Mouse (Mus musculus): ENCODE measurements around the gene Ctr9. TPM values are rescaled to one million over a fixed set of nuclear protein-coding genes. Genes with fewer than 3 reads are reported as not detected.

Gene Ctr9
- 15.8 TPM for polyA plus RNA-seq (2014; fragmentation: Illumina TruSeq; extraction: RNeasy Lipid Tissue Mini Kit (QIAGEN cat#74804); ENCODE audit: low replicate concordance)

GRCm38 (mm10) chr7:111028281-111029045, at the start of gene Ctr9:
TSS of gene Ctr9 (plus strand) at chr7:111028951.

GRCm38 (mm10) chr7:110982053-110982705, 46.6 kb upstream of the Ctr9 start, which contains the start of gene Mrvi1:
TSS of gene Mrvi1 (minus strand) at chr7:110982461.

GRCm38 (mm10) chr7:111082822-111083732, 54.3 kb downstream of the Ctr9 start, which contains the start of gene Eif4g2:
TSS of gene Eif4g2 (minus strand) at chr7:111083030.

Other genes with a start within 250 kb of the Ctr9 start
- gene Rnf141, start 184.5 kb upstream of the Ctr9 start, polyA plus RNA-seq (2014; fragmentation: Illumina TruSeq; extraction: RNeasy Lipid Tissue Mini Kit (QIAGEN cat#74804); ENCODE audit: low replicate concordance): 111 TPM
- 15.6 TPM for gene Lyve1, start 165.7 kb upstream of the Ctr9 start, polyA plus RNA-seq (2014; fragmentation: Illumina TruSeq; extraction: RNeasy Lipid Tissue Mini Kit (QIAGEN cat#74804); ENCODE audit: low replicate concordance)
- gene Mrvi1, start 46.5 kb upstream of the Ctr9 start, polyA plus RNA-seq (2014; fragmentation: Illumina TruSeq; extraction: RNeasy Lipid Tissue Mini Kit (QIAGEN cat#74804); ENCODE audit: low replicate concordance): 10.3 TPM
- 1,727 TPM for gene Eif4g2, start 54.1 kb downstream of the Ctr9 start, polyA plus RNA-seq (2014; fragmentation: Illumina TruSeq; extraction: RNeasy Lipid Tissue Mini Kit (QIAGEN cat#74804); ENCODE audit: low replicate concordance)